Mouse (Mus musculus) cerebellum, adult 11-12 months (tissue): ENCODE results near the gene Wdr70.
A peak's percentile ranks its signal among the peaks of the same experiment; 100 is the strongest.

ENCODE experiments used
- DNase-seq: peaks from one replicate; pipeline ENCODE4 v3.0.0; 2022

Gene Wdr70

GRCm38 (mm10) chr15:7925382-7925781 is 173.6 kb downstream of the Wdr70 start:
- DNase-seq = no peak

GRCm38 (mm10) chr15:7923281-7923680 is 175.7 kb downstream of the Wdr70 start:
- DNase-seq = no peak

- DNase-seq = peak; percentile 72
Measured at GRCm38 (mm10) chr15:7922291-7923037, 176.5 kb downstream of the Wdr70 start.

GRCm38 (mm10) chr15:7921124-7921523 is 177.9 kb downstream of the Wdr70 start:
- no peak for DNase-seq

GRCm38 (mm10) chr15:7906491-7907035 is 192.4 kb downstream of the Wdr70 start:
- DNase-seq = no peak

GRCm38 (mm10) chr15:7899286-7899685 is 199.7 kb downstream of the Wdr70 start:
- no peak for DNase-seq

- DNase-seq = no peak
Measured at GRCm38 (mm10) chr15:7891547-7892282, 207.3 kb downstream of the Wdr70 start.

- no peak for DNase-seq
Measured at GRCm38 (mm10) chr15:7890286-7890685, 208.7 kb downstream of the Wdr70 start.

- DNase-seq = no peak
Measured at GRCm38 (mm10) chr15:7889362-7889674, 209.7 kb downstream of the Wdr70 start.

- no peak for DNase-seq
Measured at GRCm38 (mm10) chr15:7888617-7889361, 210.2 kb downstream of the Wdr70 start.

GRCm38 (mm10) chr15:7886591-7886990 is 212.4 kb downstream of the Wdr70 start:
- DNase-seq = no peak

- DNase-seq = no peak
Measured at GRCm38 (mm10) chr15:7885106-7885505, 213.9 kb downstream of the Wdr70 start.

GRCm38 (mm10) chr15:7884181-7884580 is 214.8 kb downstream of the Wdr70 start:
- no peak for DNase-seq

GRCm38 (mm10) chr15:7879956-7880355 is 219.1 kb downstream of the Wdr70 start:
- DNase-seq = no peak

GRCm38 (mm10) chr15:7878861-7879260 is 220.1 kb downstream of the Wdr70 start:
- DNase-seq = no peak

GRCm38 (mm10) chr15:7877560-7878467 is 221.2 kb downstream of the Wdr70 start:
- no peak for DNase-seq

GRCm38 (mm10) chr15:7875879-7876278 is 223.1 kb downstream of the Wdr70 start:
- DNase-seq = no peak

- no peak for DNase-seq
Measured at GRCm38 (mm10) chr15:7872473-7872872, 226.5 kb downstream of the Wdr70 start.

- DNase-seq = no peak
Measured at GRCm38 (mm10) chr15:7865305-7865704, 233.7 kb downstream of the Wdr70 start.

- DNase-seq = no peak
Measured at GRCm38 (mm10) chr15:7863328-7863727, 235.7 kb downstream of the Wdr70 start.

GRCm38 (mm10) chr15:7862890-7863289 is 236.1 kb downstream of the Wdr70 start:
- DNase-seq = no peak

- DNase-seq = no peak
Measured at GRCm38 (mm10) chr15:7858841-7859240, 240.2 kb downstream of the Wdr70 start.
